Mouse (Mus musculus) CD4-positive, CD25-positive, alpha-beta regulatory T cell, adult 2 months (primary cell): ENCODE data around the gene Kyat1.
"Not testable (repeated sequence)": the region's sequence is repeated elsewhere in the genome, so short reads cannot be mapped to it uniquely, and the experiment has no call there.

ENCODE experiments used
- DNase-seq: peaks from one replicate; pipeline ENCODE4 v3.0.0-alpha.2; 2012; ENCODE audit warnings: low read depth, low spot score

Gene Kyat1

DNA sequence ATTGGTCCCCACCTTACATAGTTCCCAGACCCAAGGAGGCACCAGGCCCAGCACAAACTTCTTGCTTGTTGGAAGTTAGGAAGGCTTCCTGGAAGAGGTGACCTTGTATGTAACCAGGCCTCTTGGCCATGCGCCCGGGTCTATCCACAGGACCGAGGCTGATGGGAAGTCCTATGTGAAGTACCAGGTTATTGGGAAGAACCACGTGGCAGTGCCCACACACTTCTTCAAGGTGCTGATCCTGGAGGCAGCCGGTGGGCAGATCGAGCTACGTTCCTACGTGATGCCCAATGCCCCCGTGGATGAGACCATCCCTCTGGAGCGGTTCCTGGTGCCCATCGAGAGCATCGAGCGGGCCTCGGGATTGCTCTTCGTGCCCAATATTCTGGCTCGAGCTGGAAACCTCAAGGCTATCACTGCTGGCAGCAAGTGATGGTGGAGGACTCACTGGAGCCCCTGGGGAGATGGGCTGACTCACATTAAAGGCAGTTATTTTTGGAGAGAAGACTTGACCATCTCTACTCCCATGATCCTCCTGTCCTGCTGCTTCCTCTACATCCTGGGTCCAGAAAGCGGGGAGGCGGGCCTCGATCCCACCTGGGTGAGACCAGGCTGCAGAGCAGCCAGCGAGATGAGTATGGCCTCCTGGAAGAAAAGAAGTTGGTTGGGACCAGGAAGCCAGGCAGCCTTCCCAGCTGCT lies 32.0 kb downstream of the Kyat1 start:
- no peak for DNase-seq

DNA sequence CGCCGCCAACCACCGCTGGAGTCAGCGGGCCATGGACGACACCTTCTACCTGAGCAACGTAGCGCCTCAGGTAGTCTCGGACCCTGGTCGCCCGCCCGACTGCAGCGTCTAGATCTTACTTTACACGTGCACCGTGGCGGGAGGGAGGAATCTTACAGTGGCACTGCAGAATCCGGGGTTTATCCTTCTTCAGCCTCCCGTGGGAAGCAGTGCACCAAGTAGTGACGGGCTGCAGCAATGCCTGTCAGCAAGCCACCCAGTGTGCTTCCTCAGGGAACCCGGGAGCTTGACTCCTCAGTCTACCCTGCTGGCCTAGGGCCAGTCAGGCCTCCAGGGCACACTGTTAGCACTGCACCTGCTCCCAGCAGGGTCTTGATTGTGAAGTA lies 33.7 kb downstream of the Kyat1 start:
- DNase-seq, result no peak

DNA sequence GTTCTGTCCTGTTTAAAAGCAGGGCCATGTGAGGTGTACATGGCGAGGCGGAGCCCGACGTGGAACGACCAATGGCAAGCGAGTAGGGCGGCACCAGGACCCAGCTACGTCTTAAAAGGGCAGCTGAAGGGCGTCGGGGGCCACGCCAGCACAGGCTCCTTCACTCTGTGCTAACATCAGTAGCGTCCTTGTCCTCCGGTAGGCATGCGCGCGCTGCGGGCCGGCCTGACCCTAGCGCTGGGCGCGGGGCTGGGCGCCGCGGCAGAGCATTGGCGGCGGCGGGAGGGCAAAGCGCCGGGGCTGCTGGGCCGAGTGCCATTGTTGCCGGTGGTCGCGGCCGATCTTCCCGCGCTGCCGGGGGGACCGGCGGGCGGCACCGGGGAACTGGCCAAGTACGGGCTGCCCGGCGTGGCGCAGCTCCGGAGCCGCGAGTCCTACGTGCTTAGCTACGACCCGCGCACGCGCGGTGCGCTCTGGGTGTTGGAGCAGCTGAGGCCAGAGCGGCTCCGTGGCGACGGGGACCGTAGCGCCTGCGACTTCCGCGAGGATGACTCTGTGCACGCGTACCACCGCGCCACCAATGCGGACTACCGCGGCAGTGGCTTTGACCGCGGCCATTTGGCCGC lies 34.2 kb downstream of the Kyat1 start, which contains the start of gene Endog:
Gene Endog, plus strand, starts transcription at position 123 of the 626 bp plus-strand sequence.
- DNase-seq, result peak; percentile 89

DNA sequence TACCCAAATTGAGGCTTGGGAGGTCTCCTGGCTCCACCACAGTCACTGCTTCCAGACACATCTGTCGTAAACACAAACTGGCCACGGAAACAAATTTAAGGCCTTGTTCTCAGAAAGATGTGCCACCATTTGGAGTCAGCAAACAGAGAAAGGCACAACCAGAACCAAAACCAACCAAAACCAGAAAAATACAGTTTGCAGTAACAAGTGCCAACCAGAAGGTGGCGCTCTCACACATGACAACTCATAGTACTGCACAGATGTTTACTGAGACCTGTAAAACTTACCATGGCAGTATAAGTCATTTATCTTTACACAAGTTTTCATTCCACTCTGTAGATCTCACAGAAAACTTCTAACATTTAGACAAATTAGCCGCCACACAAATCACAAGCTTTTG lies 39.0 kb downstream of the Kyat1 start:
- peak; percentile 42 for DNase-seq

DNA sequence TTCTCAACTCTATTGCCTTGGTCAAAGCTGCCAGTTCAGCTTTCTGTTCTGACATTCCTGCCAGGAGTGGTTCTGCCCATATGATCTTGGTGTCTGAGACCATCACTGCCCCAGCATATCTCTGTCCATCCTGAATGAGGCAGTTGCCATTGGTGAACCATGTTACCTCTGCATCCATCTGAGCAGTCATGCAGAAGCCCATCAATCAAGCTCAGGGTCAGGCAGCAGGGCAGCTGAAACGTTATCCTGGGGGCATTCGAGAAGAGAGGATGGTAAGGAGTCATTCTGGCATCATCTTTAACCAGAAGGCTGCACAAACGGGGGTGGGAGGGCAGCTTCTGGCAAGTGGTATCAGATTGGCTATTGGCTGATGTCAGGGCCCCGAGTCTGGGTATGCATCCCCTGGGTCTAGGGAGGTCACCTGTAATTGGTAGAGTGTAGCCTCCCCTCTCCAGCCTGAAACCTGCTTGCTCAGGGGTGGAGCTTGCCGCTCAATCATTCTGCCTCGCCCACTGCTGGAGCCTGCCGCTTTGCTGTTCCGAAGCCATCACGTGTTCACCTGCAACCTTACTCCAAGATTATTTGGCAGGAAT lies 41.2 kb downstream of the Kyat1 start:
- no peak for DNase-seq

DNA sequence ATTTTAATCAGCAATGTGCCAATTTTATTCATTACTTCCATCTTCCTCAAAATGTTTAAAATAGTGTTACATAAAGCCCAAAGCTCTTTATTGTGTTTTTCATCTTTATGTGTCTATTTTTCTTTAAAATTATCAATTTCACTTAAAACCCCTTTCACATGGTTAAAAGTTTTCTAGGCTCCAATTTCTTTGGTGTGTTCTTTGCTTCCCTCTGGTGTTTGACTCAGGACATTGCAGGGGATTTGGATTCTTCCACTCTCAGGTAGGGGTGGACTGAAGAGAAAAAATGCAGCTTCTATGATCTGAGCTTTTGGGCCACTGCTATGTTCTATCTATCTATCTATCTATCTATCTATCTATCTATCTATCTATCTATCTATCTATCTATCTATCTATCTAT lies 43.8 kb downstream of the Kyat1 start:
- DNase-seq, result peak; percentile 76

DNA sequence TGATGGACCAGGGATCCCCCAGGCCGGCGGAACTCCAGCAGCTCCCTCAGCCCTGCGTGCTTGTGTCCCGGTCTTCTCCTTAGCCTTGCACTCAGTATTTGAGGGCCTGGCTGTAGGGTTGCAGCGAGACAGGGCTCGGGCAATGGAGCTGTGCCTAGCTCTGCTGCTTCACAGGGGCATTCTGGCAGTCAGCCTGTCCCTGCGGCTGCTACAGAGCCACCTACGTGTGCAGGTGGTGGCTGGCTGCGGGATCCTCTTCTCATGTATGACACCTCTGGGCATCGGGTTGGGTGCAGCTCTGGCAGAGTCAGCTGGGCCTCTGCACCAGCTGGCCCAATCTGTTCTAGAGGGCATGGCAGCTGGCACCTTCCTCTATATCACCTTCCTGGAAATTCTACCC lies 45.8 kb downstream of the Kyat1 start:
- not testable (repeated sequence) for DNase-seq

DNA sequence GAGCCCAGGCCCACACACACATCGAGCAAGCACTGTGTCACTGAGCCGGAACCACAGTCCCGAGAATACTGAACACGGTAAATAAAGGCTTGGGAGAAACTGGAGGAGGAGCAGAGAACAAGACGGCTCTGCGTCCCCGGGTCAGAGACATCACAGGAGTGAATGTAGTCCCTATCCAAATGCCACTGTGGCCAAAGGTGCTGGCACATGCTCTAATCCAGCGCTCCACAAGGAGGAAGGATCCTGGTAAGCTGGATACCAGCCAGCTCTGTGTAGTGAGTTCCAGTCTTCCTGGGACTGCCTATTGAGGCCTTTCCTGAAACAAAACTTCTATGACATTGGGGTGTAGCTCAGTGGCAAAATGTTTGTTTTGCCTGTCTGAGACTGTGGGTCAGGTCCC lies 53.0 kb downstream of the Kyat1 start:
- DNase-seq, result no peak

DNA sequence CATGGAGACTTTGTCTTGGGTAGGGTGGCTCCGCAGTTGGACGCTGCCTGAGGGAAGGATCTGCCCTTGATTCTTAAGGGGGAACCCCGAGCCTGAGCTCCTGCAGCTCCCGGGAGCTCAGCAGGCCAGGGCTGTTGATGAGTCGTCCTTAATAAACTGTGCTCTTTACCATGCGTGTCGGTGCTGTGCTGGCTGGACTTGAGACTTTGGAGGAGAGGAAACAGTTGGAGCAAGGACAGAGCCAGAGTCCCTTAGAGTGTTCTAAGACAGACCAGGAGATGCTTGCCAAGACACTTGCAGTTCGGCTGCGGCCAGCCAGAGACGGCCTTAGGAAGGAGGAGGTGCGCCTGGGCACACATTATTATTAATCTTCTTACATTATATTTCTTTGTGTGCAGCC lies 53.8 kb downstream of the Kyat1 start:
- no peak for DNase-seq

DNA sequence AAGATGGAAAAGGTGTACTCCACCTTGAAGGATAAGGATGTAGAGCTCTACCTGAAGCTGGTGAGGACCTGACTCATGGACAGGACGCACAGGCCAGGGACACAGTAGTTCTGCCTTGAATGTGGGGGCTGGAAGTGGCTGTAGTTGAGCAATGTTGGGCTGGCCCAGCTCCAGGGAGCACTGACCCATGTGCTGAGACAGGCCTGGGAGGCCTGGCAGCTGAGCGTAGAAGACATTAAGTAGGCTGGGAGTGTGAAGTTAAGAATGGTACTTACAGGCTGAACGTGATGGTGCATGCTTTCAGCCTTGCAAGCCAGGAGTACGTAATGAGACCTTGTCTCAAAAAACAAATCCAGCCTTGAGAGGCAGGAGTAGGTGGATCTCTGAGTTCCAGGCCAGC lies 58.2 kb downstream of the Kyat1 start:
- no peak for DNase-seq

DNA sequence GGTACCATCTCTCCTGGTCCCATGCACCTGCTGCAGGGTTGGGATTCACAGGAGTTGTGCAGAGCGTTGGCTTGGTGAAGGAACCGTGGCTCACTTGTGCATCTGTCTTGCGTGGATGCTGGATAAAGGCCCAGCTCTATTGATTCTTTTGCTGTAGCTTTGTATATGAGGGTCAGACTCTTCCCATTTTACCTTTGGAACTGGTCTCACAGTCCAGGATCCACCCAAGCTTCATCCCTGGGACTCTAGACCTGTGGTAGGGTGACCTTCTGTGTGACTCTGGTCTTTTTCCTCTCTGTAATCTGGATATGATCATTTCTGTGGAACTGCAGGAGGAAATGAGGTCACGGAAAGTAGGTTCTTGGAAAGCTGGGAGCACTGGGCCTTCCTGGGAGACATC lies 61.2 kb downstream of the Kyat1 start:
- DNase-seq, result no peak

DNA sequence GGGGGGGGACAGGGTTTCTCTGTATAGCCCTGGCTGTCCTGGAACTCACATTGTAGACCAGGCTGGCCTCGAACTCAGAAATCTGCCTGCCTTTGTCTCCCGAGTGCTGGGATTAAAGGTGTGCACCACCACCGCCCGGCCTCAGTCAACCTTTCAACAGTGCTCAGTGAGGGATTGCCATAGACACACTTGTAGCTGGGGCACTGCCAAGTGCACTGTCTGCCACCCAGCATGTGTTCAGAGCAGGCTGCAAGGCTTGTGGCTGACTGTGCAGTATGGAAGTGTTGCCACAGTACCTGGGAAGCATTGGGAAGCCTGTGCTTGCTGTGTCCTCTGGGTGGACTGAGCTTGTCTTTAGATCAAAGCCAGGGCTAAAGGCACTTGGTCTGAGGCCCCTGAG lies 65.6 kb downstream of the Kyat1 start:
- not testable (repeated sequence) for DNase-seq

DNA sequence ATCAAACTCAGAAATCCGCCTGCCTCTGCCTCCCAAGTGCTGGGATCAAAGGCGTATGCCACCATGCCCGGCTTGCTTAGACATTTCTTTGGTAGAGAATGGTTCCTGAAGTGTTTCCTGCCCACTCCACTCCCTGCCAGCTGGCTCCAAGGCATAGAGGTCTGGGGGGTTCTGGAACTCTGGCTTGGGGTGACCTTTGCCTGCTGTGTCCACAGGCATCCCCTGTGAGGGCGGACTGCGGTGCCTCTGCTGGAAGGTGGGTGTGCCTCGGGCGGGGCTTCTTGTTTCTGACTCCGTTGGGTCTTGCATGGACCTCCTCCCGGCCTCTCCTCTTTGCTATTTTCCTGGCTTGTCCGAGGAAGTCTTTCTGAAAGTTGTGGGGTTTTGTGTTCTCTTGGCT lies 69.2 kb downstream of the Kyat1 start:
- no peak for DNase-seq
